Mouse (Mus musculus): ENCODE results near the gene Uimc1. TPM values are rescaled to one million over a fixed set of nuclear protein-coding genes. Genes with fewer than 3 reads are reported as not detected.

Gene Uimc1
- total and polyA plus RNA-seq, 3 experiments: 32.5 to 143 TPM; not detected in 1

DNA sequence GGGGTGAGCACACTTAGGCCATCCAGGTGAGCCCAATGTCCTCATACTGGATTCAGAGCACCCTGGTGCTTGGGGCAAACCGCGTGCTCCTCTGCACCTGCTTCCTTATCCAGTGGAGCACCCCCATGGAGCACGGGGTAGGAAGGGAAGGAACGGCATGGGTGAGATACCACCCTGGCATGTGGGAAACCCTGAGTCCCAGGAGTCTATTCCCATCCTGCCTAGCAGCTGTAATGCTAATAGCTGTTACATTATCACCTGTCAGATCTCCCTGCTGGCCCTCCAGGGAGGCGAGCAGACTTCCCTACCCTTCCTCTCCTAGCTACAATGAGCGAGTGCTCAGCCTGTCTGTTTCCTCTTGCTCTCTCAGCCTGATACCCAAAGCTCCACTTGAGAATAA is 104.9 kb downstream of the Uimc1 start:
- H3K27me3 ChIP-seq (ENCODE audit: control insufficient read depth in 1 of 2, insufficient read depth in 2 of 2, low read length in 2 of 2): no peaks in the 10 kb centered on the region
- H3K27ac ChIP-seq (ENCODE audit: control insufficient read depth, low read depth, low read length): no peak overlapping the region

DNA sequence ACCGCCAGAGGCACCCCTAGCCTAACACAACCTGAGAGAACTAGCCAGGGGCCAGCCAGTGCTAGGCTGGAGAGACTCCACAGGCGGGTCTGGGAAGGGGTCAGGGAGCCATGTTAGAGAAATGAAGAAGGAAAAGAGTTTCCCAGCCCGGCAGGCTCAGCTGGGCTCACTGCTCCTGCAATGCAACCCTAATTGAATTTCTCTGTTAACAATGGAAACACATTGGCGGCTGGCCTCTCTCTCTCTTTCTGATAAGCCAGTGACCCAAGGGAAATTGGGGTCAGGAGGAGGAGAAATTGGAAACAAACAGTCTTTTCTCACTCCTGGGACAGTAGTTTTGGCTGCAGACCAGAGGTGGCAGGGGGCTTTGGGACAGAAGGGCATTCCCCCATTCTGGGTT is 105.5 kb downstream of the Uimc1 start:
- no peak for TF ChIP-seq MAFK (IDR thresholded peaks at IDR 0.05; ENCODE audit: borderline replicate concordance, low read depth, low read length)
- no peak for TF ChIP-seq SIN3A (IDR thresholded peaks at IDR 0.05; ENCODE audit: low read length)
- TF ChIP-seq MAX (IDR thresholded peaks at IDR 0.05; ENCODE audit: low read length): no peak
- no peak for TF ChIP-seq TAL1 (IDR thresholded peaks at IDR 0.05; ENCODE audit: low read length)
- TF ChIP-seq MYB (IDR thresholded peaks at IDR 0.05; ENCODE audit: low read depth, low read length): no peak
- TF ChIP-seq JUND (IDR thresholded peaks at IDR 0.05; ENCODE audit: low read depth, low read length): no peak
- no peak for TF ChIP-seq HCFC1 (IDR thresholded peaks at IDR 0.05; ENCODE audit: low read depth, low read length)
- no peak for TF ChIP-seq CHD2 (IDR thresholded peaks at IDR 0.05; ENCODE audit: low read length)
- no peak for TF ChIP-seq POLR2A (IDR thresholded peaks at IDR 0.05; ENCODE audit: control insufficient read depth in 1 of 2, insufficient read depth in 1 of 2, low read depth in 1 of 2, low read length in 2 of 2, poor library complexity in 1 of 2)
- TF ChIP-seq ELF1 (IDR thresholded peaks at IDR 0.05; ENCODE audit: low read depth, low read length): no peak
- no peak for TF ChIP-seq RCOR1 (IDR thresholded peaks at IDR 0.05; ENCODE audit: low read depth, low read length)
- TF ChIP-seq EP300 (IDR thresholded peaks at IDR 0.05; ENCODE audit: low read depth in 1 of 2, low read length in 2 of 2): no peak
- no peak for TF ChIP-seq USF2 (IDR thresholded peaks at IDR 0.05; ENCODE audit: borderline replicate concordance in 1 of 2, insufficient read depth in 1 of 2, low read depth in 1 of 2, low read length in 2 of 2)
- TF ChIP-seq POLR2AphosphoS5 (IDR thresholded peaks at IDR 0.05; ENCODE audit: borderline replicate concordance, low read depth, low read length): no peak
- no peak for TF ChIP-seq ZNF384 (IDR thresholded peaks at IDR 0.05; ENCODE audit: low read depth, low read length)
- TF ChIP-seq ZC3H11A (IDR thresholded peaks at IDR 0.05; ENCODE audit: low read depth, low read length): no peak
- no peak for TF ChIP-seq CHD1 (IDR thresholded peaks at IDR 0.05; ENCODE audit: low read depth, low read length)
- no peak for TF ChIP-seq NRF1 (IDR thresholded peaks at IDR 0.05; ENCODE audit: insufficient read depth, low read depth, low read length, poor library complexity, severe bottlenecking)
- TF ChIP-seq E2F4 (IDR thresholded peaks at IDR 0.05; ENCODE audit: borderline replicate concordance, low read depth, low read length): no peak
- Histone ChIP-seq H3K27me3 (ENCODE audit: control insufficient read depth in 1 of 2, insufficient read depth in 2 of 2, low read length in 2 of 2) (no peaks in the 10 kb centered on the region), H3K27ac (ENCODE audit: control insufficient read depth, low read depth, low read length) (no peak overlapping the region), H3K36me3 (ENCODE audit: control insufficient read depth in 1 of 2, insufficient read depth in 2 of 2, low read length in 2 of 2) (no peaks in the 10 kb centered on the region), H3K4me3 (ENCODE audit: control insufficient read depth in 1 of 2, insufficient read depth in 1 of 2, low read depth in 2 of 2, low read length in 2 of 2) (no peak overlapping the region), H3K4me1 (ENCODE audit: control insufficient read depth in 1 of 2, insufficient read depth in 2 of 2, low read length in 2 of 2) (no peaks in the 10 kb centered on the region), H3K79me2 (ENCODE audit: control insufficient read depth, insufficient read depth, low read length, poor library complexity) (no peaks in the 10 kb centered on the region), H3K9ac (ENCODE audit: control insufficient read depth, low read depth, low read length, poor library complexity, severe bottlenecking) (no peak overlapping the region), H3K9me3 (replicated peaks; ENCODE audit: insufficient read depth, low read length) (no peaks in the 10 kb centered on the region)
- DNase-seq (ENCODE audit: low read depth, low spot score): no peak

More for the DNA sequence above, 104.9 kb downstream of the Uimc1 start:
- no peak for DNase-seq (ENCODE audit: low read depth, low spot score)
- Histone ChIP-seq H3K9me3 (replicated peaks; ENCODE audit: insufficient read depth, low read length) (no peaks in the 10 kb centered on the region), H3K9ac (ENCODE audit: control insufficient read depth, low read depth, low read length, poor library complexity, severe bottlenecking) (no peak overlapping the region), H3K36me3 (ENCODE audit: control insufficient read depth in 1 of 2, insufficient read depth in 2 of 2, low read length in 2 of 2) (no peaks in the 10 kb centered on the region), H3K4me1 (ENCODE audit: control insufficient read depth in 1 of 2, insufficient read depth in 2 of 2, low read length in 2 of 2) (no peaks in the 10 kb centered on the region), H3K4me3 (ENCODE audit: control insufficient read depth in 1 of 2, insufficient read depth in 1 of 2, low read depth in 2 of 2, low read length in 2 of 2) (no peak overlapping the region), H3K79me2 (ENCODE audit: control insufficient read depth, insufficient read depth, low read length, poor library complexity) (no peaks in the 10 kb centered on the region)
- no peak for TF ChIP-seq KAT2A (conservative IDR thresholded peaks at IDR 0.05; ENCODE audit: low read depth, low read length)
- TF ChIP-seq ETS1 (IDR thresholded peaks at IDR 0.05; ENCODE audit: low read depth, low read length): no peak
- TF ChIP-seq EP300 (IDR thresholded peaks at IDR 0.05; ENCODE audit: low read depth in 1 of 2, low read length in 2 of 2): no peak
- no peak for TF ChIP-seq POLR2AphosphoS5 (IDR thresholded peaks at IDR 0.05; ENCODE audit: borderline replicate concordance, low read depth, low read length)
- TF ChIP-seq SMC3 (IDR thresholded peaks at IDR 0.05; ENCODE audit: low read depth, low read length): no peak
- no peak for TF ChIP-seq MYC (IDR thresholded peaks at IDR 0.05; ENCODE audit: low read depth, low read length)
- TF ChIP-seq HCFC1 (IDR thresholded peaks at IDR 0.05; ENCODE audit: low read depth, low read length): no peak
- no peak for TF ChIP-seq ELF1 (IDR thresholded peaks at IDR 0.05; ENCODE audit: low read depth, low read length)
- TF ChIP-seq TCF12 (IDR thresholded peaks at IDR 0.05; ENCODE audit: low read depth, low read length): no peak
- no peak for TF ChIP-seq MXI1 (IDR thresholded peaks at IDR 0.05; ENCODE audit: low read depth, low read length)
- TF ChIP-seq CHD2 (IDR thresholded peaks at IDR 0.05; ENCODE audit: low read length): no peak
- no peak for TF ChIP-seq E2F4 (IDR thresholded peaks at IDR 0.05; ENCODE audit: borderline replicate concordance, low read depth, low read length)
- TF ChIP-seq USF1 (IDR thresholded peaks at IDR 0.05; ENCODE audit: low read depth, low read length): no peak
- no peak for TF ChIP-seq POLR2AphosphoS2 (IDR thresholded peaks at IDR 0.05; ENCODE audit: low read length)
- no peak for TF ChIP-seq SIN3A (IDR thresholded peaks at IDR 0.05; ENCODE audit: low read length)
